Mouse (Mus musculus) testis, postnatal 10 days (tissue): ENCODE data around the gene Ccdc12.

Source experiments
- DNase-seq: peaks from one replicate; pipeline ENCODE4 v3.0.0; 2021; ENCODE audit warnings: low spot score

The Ccdc12 gene

GRCm38 (mm10) chr9:110645219-110645618 is 11.1 kb upstream of the Ccdc12 start:
- no peak for DNase-seq

GRCm38 (mm10) chr9:110649775-110650174 is 6.5 kb upstream of the Ccdc12 start:
- DNase-seq, result no peak

GRCm38 (mm10) chr9:110651931-110652722 is 4.2 kb upstream of the Ccdc12 start:
- peak; percentile 40 for DNase-seq

- no peak for DNase-seq
Observed at GRCm38 (mm10) chr9:110652963-110653654, 3.2 kb upstream of the Ccdc12 start.

GRCm38 (mm10) chr9:110653655-110654461 is 2.4 kb upstream of the Ccdc12 start, which contains the start of gene Nbeal2:
Gene Nbeal2 (minus strand): TSS chr9:110654161.
- DNase-seq, result peak; percentile 92

- no peak for DNase-seq
Observed at GRCm38 (mm10) chr9:110654726-110655650, 1.3 kb upstream of the Ccdc12 start.

- no peak for DNase-seq
Observed at GRCm38 (mm10) chr9:110655651-110656007, 674 bp upstream of the Ccdc12 start.

GRCm38 (mm10) chr9:110657474-110658078 is 1.3 kb downstream of the Ccdc12 start:
- no peak for DNase-seq

GRCm38 (mm10) chr9:110659521-110659920 is 3.2 kb downstream of the Ccdc12 start:
- DNase-seq, result no peak

- no peak for DNase-seq
Observed at GRCm38 (mm10) chr9:110660208-110660607, 3.9 kb downstream of the Ccdc12 start.

- no peak for DNase-seq
Observed at GRCm38 (mm10) chr9:110660856-110661612, 4.7 kb downstream of the Ccdc12 start.

- DNase-seq, result no peak
Observed at GRCm38 (mm10) chr9:110662844-110663243, 6.5 kb downstream of the Ccdc12 start.

- DNase-seq, result no peak
Observed at GRCm38 (mm10) chr9:110665912-110666311, 9.6 kb downstream of the Ccdc12 start.

GRCm38 (mm10) chr9:110666374-110666773 is 10.1 kb downstream of the Ccdc12 start:
- DNase-seq, result no peak

GRCm38 (mm10) chr9:110667219-110667836 is 11.0 kb downstream of the Ccdc12 start:
- no peak for DNase-seq

GRCm38 (mm10) chr9:110668601-110669293 is 12.4 kb downstream of the Ccdc12 start:
- no peak for DNase-seq

GRCm38 (mm10) chr9:110669785-110670184 is 13.5 kb downstream of the Ccdc12 start:
- no peak for DNase-seq

- DNase-seq, result no peak
Observed at GRCm38 (mm10) chr9:110672462-110673106, 16.3 kb downstream of the Ccdc12 start.
